Mouse (Mus musculus) small intestine, adult 2 months (tissue): ENCODE data around the gene Rmnd1.

Source experiments
- CTCF ChIP-seq: fragments of 200-500 bp; IDR thresholded peaks from 2 replicates; pipeline ENCODE4 v1.5.1; 2012; ENCODE audit warnings: low read depth, mild to moderate bottlenecking, control low read depth, inconsistent platforms, low read length, moderate library complexity, mixed read lengths; ENCODE audit not compliant: insufficient replicate concordance, insufficient read length; ENCODE audit errors: extremely low read depth
- POLR2A ChIP-seq: fragments of 200-500 bp; IDR thresholded peaks from 2 replicates; pipeline ENCODE4 v1.6.1; 2012; ENCODE audit warnings: low read depth, mild to moderate bottlenecking, control low read depth, inconsistent platforms, low read length, moderate library complexity

GRCm38 (mm10) chr10:4375267-4375666, 56.9 kb downstream of the Rmnd1 start:
- no peak for TF ChIP-seq CTCF
- TF ChIP-seq POLR2A = no peak
